In the genomic region with DNA sequence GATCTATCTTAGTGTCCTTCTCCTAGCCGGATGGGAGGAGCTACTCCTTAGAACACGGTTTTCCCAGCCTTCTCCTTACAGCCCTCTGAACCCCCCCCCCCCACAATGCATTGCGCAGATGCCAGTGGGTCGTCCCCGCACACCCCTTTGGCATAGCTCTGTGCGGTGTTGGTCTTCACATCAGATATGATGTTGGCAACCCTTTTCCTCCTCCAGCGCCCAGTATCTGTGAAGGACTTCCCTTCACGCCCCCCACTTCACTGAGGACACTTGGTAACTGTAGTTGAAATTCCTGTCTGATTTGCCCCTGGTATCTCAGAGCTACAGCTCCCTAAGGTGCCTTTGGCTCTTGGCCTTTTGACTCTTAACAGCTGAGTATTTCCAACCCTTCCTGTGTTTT, we compare ENCODE assay signal across 10 mouse cellular contexts. TPM values are rescaled to one million over a fixed set of nuclear protein-coding genes. Genes with fewer than 3 reads are reported as not detected.
DNase-seq lines count a peak whose midpoint lies in the region; ATAC-seq and TF ChIP-seq lines count a peak whose summit lies in the region.
"Had no signal": no experiment of that assay in that cellular context is flagged by ENCODE, and none has a peak within 500 bp of the region (broad histone marks: within the 10 kb centered on the region; RNA-seq: fewer than 3 reads in every experiment).

No protein-coding gene starts in this region.

- H3K4me3 ChIP-seq in heart, embryonic 15.5 days, result no peak overlapping the region
- H3K4me3 ChIP-seq in E14TG2a.4 (replicated peaks; ENCODE audit: low read length), result peak overlapping the region; percentile 71; the same call in 1 of the 2 replicates
- H3K4me3 ChIP-seq in hindbrain, embryonic 16.5 days (ENCODE audit: low read length), result no peak overlapping the region
- H3K4me3 ChIP-seq in midbrain, embryonic 10.5 days, result peak overlapping the region; percentile 80

- H3K9me3 ChIP-seq in heart, embryonic 15.5 days (replicated peaks), result no peaks in the 10 kb centered on the region
- H3K9me3 ChIP-seq in E14TG2a.4 (ENCODE audit: low read length), result no peaks in the 10 kb centered on the region
- no peaks in the 10 kb centered on the region for H3K9me3 ChIP-seq in hindbrain, embryonic 16.5 days (ENCODE audit: control insufficient read depth, low read length)
- no peaks in the 10 kb centered on the region for H3K9me3 ChIP-seq in midbrain, embryonic 10.5 days (replicated peaks)

- 79% methylated on average over 8 of the region's 8 CpGs for WGBS in heart, embryonic 15.5 days
- 85% methylated on average over 8 of the region's 8 CpGs for WGBS in hindbrain, embryonic 16.5 days
- 82% methylated on average over 8 of the region's 8 CpGs for whole genome bisulfite sequencing in midbrain, embryonic 10.5 days

- H3K27me3 ChIP-seq in heart, embryonic 15.5 days, result no peaks in the 10 kb centered on the region
- H3K27me3 ChIP-seq in E14TG2a.4 (ENCODE audit: insufficient read depth, low read length), result peaks cover 12% of the 10 kb centered on the region
- H3K27me3 ChIP-seq in hindbrain, embryonic 16.5 days (replicated peaks; ENCODE audit: control insufficient read depth, insufficient read depth, low read length), result no peaks in the 10 kb centered on the region
- H3K27me3 ChIP-seq in midbrain, embryonic 10.5 days (ENCODE audit: low read depth, poor library complexity, severe bottlenecking), result peaks cover 39% of the 10 kb centered on the region

- H3K9ac ChIP-seq in heart, embryonic 15.5 days, result no peak overlapping the region
- H3K9ac ChIP-seq in hindbrain, embryonic 16.5 days (ENCODE audit: low read depth, low read length), result no peak overlapping the region

- peaks cover 29% of the 10 kb centered on the region for H3K4me1 ChIP-seq in heart, embryonic 15.5 days (replicated peaks)
- peaks cover 43% of the 10 kb centered on the region for H3K4me1 ChIP-seq in E14TG2a.4 (replicated peaks; ENCODE audit: low read depth, low read length)
- peaks cover 9% of the 10 kb centered on the region for H3K4me1 ChIP-seq in hindbrain, embryonic 16.5 days (ENCODE audit: control insufficient read depth, insufficient read depth, low read depth, low read length)
- H3K4me1 ChIP-seq in midbrain, embryonic 10.5 days, result peaks cover 37% of the 10 kb centered on the region

- DNase-seq in heart, postnatal 10 days, result no peak
- DNase-seq in midbrain, embryonic 10.5 days (ENCODE audit: low spot score), result no peak
- no peak for DNase-seq in spleen, postnatal 14 days (ENCODE audit: low spot score in 2 of 2)
- DNase-seq in gastrocnemius, postnatal 25 days, result no peak
- DNase-seq: layer of hippocampus, postnatal 36 days had no signal

- peaks cover 17% of the 10 kb centered on the region for H3K36me3 ChIP-seq in heart, embryonic 15.5 days
- H3K36me3 ChIP-seq in E14TG2a.4 (ENCODE audit: insufficient read depth, low read length), result peaks cover 35% of the 10 kb centered on the region
- peaks cover 2% of the 10 kb centered on the region for H3K36me3 ChIP-seq in hindbrain, embryonic 16.5 days (ENCODE audit: control insufficient read depth, insufficient read depth, low read length)
- peaks cover 42% of the 10 kb centered on the region for H3K36me3 ChIP-seq in midbrain, embryonic 10.5 days

- ATAC-seq in heart, embryonic 15.5 days (replicated peaks; ENCODE audit: insufficient number of reproducible peaks, insufficient read depth, low FRiP score, low read depth), result no peak
- ATAC-seq in hindbrain, embryonic 16.5 days, result no peak
- ATAC-seq in CD4-positive, CD25-positive, alpha-beta regulatory T cell, adult 4 months, result no peak

- intact Hi-C loops in heart, postnatal 10 days (cut with DNase I), result loop anchor here (5.0 kb wide), 3 partner anchors 83 to 293 kb away; no protein-coding TSS in a partner anchor

- 0 out of 2 replicates have a peak overlapping the region, but pooled peaks have one; percentile 86 for H3K4me2 ChIP-seq in heart, embryonic 15.5 days
- peak overlapping the region; percentile 3; the same call in 1 of the 2 replicates for H3K4me2 ChIP-seq in hindbrain, embryonic 16.5 days (ENCODE audit: low read length)

- no peak for TF ChIP-seq CTCF in E14TG2a.4 (conservative IDR thresholded peaks at IDR 0.05; ENCODE audit: low read length)

- H3K27ac ChIP-seq in heart, embryonic 15.5 days, result no peak overlapping the region
- H3K27ac ChIP-seq in hindbrain, embryonic 16.5 days (ENCODE audit: low read depth, low read length), result no peak overlapping the region
- peak overlapping the region; percentile 38; the same call in 1 of the 2 replicates for H3K27ac ChIP-seq in midbrain, embryonic 10.5 days (replicated peaks)
- H3K27ac ChIP-seq: macrophage had no signal

RNA-seq across cellular contexts. Expression of gene Spry1, which starts 4.2 kb away (rescaled TPM):
- 7.2 and 9.1 TPM in 2 replicates for polyA plus RNA-seq in heart, embryonic 15.5 days (2015; fragmentation: Nextera tagmentation; extraction: Ambion mirVana)
- 10 to 100 TPM; 41.9 to 48.3 TPM for total RNA-seq in heart, postnatal 10 days (2021)
- polyA plus RNA-seq in hindbrain, embryonic 16.5 days (2015; fragmentation: Nextera tagmentation; extraction: Ambion mirVana), result 6.4 and 6.9 TPM in 2 replicates
- 18.2 and 19.6 TPM in 2 replicates for polyA plus RNA-seq in midbrain, embryonic 10.5 days (2016; fragmentation: Nextera tagmentation; extraction: Ambion mirVana)
- 10 to 100 TPM; 18.8 to 21.5 TPM for total RNA-seq in gastrocnemius, postnatal 25 days (2021)
- 10 to 100 TPM in 1 of 2 experiments, 1 to 10 TPM in 1; 9.2 to 11.5 TPM for polyA plus RNA-seq in CD4-positive, CD25-positive, alpha-beta regulatory T cell, adult 4 months (2017; shearing (Covaris generic))

Comparison
In these comparisons a context has a peak if more than half of its experiments do, and no peak if none do; other contexts are left out.
1. H3K4me3 ChIP-seq: peak in E14TG2a.4 (single experiment) and midbrain, embryonic 10.5 days (single experiment); none in heart, embryonic 15.5 days (single experiment) and hindbrain, embryonic 16.5 days (single experiment).